Mouse (Mus musculus) liver, embryonic 12.5 days (tissue): ENCODE measurements at regions not wholly inside any gene's neighbourhood (a gene's known extent, or its start where the extent isn't known, plus 50 kb on each side); places are given as distances from the start of the nearest gene placed in this dataset.

Source experiments
- ATAC-seq: fragments of 200-750 bp; cut with Nextera tagmentation; 2 replicates; pipeline ENCODE4 v1.8.0; 2017; ENCODE audit warnings: moderate number of reproducible peaks, mild to moderate bottlenecking, moderate library complexity
- H3K27ac ChIP-seq: fragments of 300-500 bp; sonication (generic); 2 replicates; pipeline ENCODE4 v1.5.1; 2016; ENCODE audit warnings: mild to moderate bottlenecking
- H3K27me3 ChIP-seq: fragments of 300-500 bp; sonication (generic); replicated peaks from 2 replicates; pipeline ENCODE4 v1.6.1; 2016; ENCODE audit warnings: mild to moderate bottlenecking, moderate library complexity
- H3K36me3 ChIP-seq: fragments of 300-500 bp; sonication (generic); 2 replicates; pipeline ENCODE4 v1.6.1; 2016; ENCODE audit warnings: mild to moderate bottlenecking, moderate library complexity
- H3K4me1 ChIP-seq: fragments of 300-500 bp; sonication (generic); 2 replicates; pipeline ENCODE4 v1.6.1; 2016
- H3K4me2 ChIP-seq: fragments of 300-500 bp; sonication (generic); 2 replicates; pipeline ENCODE4 v1.6.1; 2016; ENCODE audit warnings: mild to moderate bottlenecking, moderate library complexity
- H3K4me3 ChIP-seq: fragments of 300-500 bp; sonication (generic); 2 replicates; pipeline ENCODE4 v1.5.1; 2016; ENCODE audit warnings: mild to moderate bottlenecking, moderate library complexity
- H3K9ac ChIP-seq: fragments of 300-500 bp; sonication (generic); 2 replicates; pipeline ENCODE4 v1.6.1; 2016; ENCODE audit warnings: mild to moderate bottlenecking, moderate library complexity
- H3K9me3 ChIP-seq: fragments of 300-500 bp; sonication (generic); replicated peaks from 2 replicates; pipeline ENCODE4 v1.6.1; 2016; ENCODE audit warnings: mild to moderate bottlenecking, moderate library complexity
- WGBS: fragments of 180-500 bp; shearing (Covaris S2); methylation state at CpG from one replicate; pipeline ENCODE4 v1.1.7; 2016; ENCODE audit not compliant: insufficient replicate concordance; 5-methylcytosine and 5-hydroxymethylcytosine counted together

GRCm38 (mm10) chr3:39397255-39397654, 510.5 kb downstream of the Fat4 start:
- Histone ChIP-seq H3K36me3 (no peaks in the 10 kb centered on the region), H3K9ac (no peak overlapping the region), H3K9me3 (no peaks in the 10 kb centered on the region), H3K4me2 (no peak overlapping the region), H3K4me1 (no peaks in the 10 kb centered on the region), H3K27ac (no peak overlapping the region), H3K4me3 (no peak overlapping the region), H3K27me3 (no peaks in the 10 kb centered on the region)
- 53% methylated on average over 3 of the region's 3 CpGs for WGBS
- no peak for ATAC-seq

DNA sequence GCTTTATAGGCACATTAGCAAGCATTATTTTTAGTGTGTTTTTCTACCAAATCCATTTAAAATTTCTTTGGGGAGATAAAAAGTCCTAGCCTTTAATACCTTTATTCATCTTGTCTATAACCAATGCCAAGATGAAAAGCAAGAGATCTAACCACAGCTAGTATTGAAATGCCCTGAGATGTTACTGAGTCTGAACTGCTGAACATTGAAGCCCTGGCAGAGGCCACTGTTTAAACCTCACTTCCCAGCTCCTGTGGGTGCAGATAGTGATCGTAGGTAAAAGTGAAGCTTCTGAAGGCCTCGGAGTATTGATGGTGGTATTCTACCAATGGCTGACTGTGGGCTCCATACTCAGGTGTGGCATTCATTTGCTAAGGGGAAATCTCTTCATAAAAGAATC, 510.9 kb downstream of the Fat4 start:
- H3K4me1 ChIP-seq, result no peaks in the 10 kb centered on the region
- no peak for ATAC-seq
- no peaks in the 10 kb centered on the region for H3K36me3 ChIP-seq
- H3K9ac ChIP-seq, result no peak overlapping the region
- WGBS, result 82% methylated on average over 2 of the region's 2 CpGs
- no peak overlapping the region for H3K4me2 ChIP-seq
- H3K4me3 ChIP-seq, result no peak overlapping the region
- no peaks in the 10 kb centered on the region for H3K27me3 ChIP-seq
- no peak overlapping the region for H3K27ac ChIP-seq
- H3K9me3 ChIP-seq, result no peaks in the 10 kb centered on the region

- Histone ChIP-seq H3K4me1 (no peaks in the 10 kb centered on the region), H3K9me3 (no peaks in the 10 kb centered on the region), H3K27me3 (no peaks in the 10 kb centered on the region), H3K4me3 (no peak overlapping the region), H3K9ac (no peak overlapping the region), H3K27ac (no peak overlapping the region), H3K36me3 (no peaks in the 10 kb centered on the region), H3K4me2 (no peak overlapping the region)
- 61% methylated on average over 5 of the region's 5 CpGs for WGBS
- no peak for ATAC-seq
Measured at GRCm38 (mm10) chr3:39424778-39425642, 538.3 kb downstream of the Fat4 start.

DNA sequence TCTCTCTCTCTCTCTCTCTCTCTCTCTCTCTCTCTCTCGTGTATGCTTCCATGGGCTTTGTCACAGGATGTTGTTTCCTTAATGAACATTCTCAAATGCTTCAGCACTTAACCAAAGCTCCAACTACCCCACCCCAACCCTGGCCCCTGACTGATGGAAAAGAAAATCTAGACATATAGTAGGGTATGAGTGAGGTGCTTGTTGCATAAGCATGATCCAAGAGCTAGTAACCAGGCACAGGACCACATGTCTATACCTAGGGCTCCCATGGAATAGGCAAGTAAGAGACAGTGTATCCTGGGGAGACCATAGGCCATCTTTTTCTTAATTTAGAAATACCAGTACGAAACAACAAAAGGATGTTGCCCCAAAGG, 538.9 kb downstream of the Fat4 start:
- 37% methylated on average over 2 of the region's 2 CpGs for WGBS
- Histone ChIP-seq H3K9me3 (no peaks in the 10 kb centered on the region), H3K4me1 (no peaks in the 10 kb centered on the region), H3K4me3 (no peak overlapping the region), H3K27ac (no peak overlapping the region), H3K27me3 (no peaks in the 10 kb centered on the region), H3K36me3 (no peaks in the 10 kb centered on the region), H3K9ac (no peak overlapping the region), H3K4me2 (no peak overlapping the region)
- no peak for ATAC-seq

DNA sequence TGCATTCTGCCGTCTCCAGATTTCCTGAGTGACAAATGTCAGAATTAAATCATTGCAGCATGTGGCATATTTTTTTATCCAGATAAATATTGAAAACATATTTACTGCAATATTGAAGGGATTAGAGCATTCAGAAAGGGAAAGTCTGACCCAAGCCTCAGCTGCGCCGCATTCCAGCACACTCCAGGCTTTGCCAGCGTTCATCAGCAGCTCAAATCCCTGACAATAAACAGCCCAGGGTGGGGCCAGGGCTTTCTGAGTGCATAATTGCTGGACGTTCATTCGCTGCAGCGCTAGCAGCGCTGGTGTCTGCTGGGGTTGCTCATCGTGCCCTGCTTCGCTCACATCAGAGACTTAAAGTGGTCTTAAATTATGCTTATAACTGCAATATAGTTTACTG, 556.6 kb downstream of the Fat4 start:
- Histone ChIP-seq H3K9ac (no peak overlapping the region), H3K4me2 (no peak overlapping the region), H3K4me3 (no peak overlapping the region), H3K4me1 (no peaks in the 10 kb centered on the region), H3K27me3 (no peaks in the 10 kb centered on the region), H3K9me3 (no peaks in the 10 kb centered on the region), H3K36me3 (no peaks in the 10 kb centered on the region), H3K27ac (no peak overlapping the region)
- ATAC-seq, result no peak
- WGBS, result 79% methylated on average over 10 of the region's 10 CpGs

DNA sequence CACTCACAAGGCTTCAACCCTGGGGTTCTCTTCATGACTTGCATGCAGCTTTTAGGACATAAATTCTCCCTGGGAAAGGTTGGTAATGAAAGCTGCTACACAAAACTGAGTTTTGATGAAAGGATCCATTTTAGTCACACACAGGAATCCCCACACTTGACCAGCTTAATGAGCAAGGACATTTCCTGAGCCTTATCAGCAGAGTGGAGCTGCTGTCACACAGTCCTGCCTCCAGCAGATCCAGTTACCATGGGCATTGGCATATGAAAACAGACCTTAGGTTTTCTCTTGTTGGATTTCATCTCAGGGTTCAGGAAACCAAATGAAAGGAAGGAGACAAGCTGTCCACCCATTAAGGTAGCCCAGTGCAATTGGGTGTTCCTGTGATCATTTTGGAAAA, 568.9 kb downstream of the Fat4 start:
- no peak overlapping the region for H3K9ac ChIP-seq
- no peak overlapping the region for H3K27ac ChIP-seq
- no peak overlapping the region for H3K4me2 ChIP-seq
- H3K27me3 ChIP-seq, result no peaks in the 10 kb centered on the region
- H3K9me3 ChIP-seq, result peaks cover 3% of the 10 kb centered on the region; the same call in 1 of the 2 replicates
- H3K36me3 ChIP-seq, result no peaks in the 10 kb centered on the region
- no peak for ATAC-seq
- no peaks in the 10 kb centered on the region for H3K4me1 ChIP-seq
- no peak overlapping the region for H3K4me3 ChIP-seq

- whole genome bisulfite sequencing, result 69% methylated on average over 14 of the region's 14 CpGs
- no peak for ATAC-seq
Measured at GRCm38 (mm10) chr3:39460183-39460888, 573.6 kb downstream of the Fat4 start.

GRCm38 (mm10) chr3:39461561-39461960, 574.8 kb downstream of the Fat4 start:
- Histone ChIP-seq H3K9me3 (peaks cover 3% of the 10 kb centered on the region; the same call in 1 of the 2 replicates), H3K27me3 (no peaks in the 10 kb centered on the region), H3K4me3 (no peak overlapping the region), H3K4me1 (no peaks in the 10 kb centered on the region), H3K9ac (no peak overlapping the region), H3K36me3 (no peaks in the 10 kb centered on the region), H3K4me2 (no peak overlapping the region), H3K27ac (no peak overlapping the region)
- WGBS, result 70% methylated on average over 4 of the region's 4 CpGs
- no peak for ATAC-seq

More at GRCm38 (mm10) chr3:39460183-39460888, 573.6 kb downstream of the Fat4 start:
- H3K27ac ChIP-seq, result no peak overlapping the region
- H3K4me1 ChIP-seq, result no peaks in the 10 kb centered on the region
- no peak overlapping the region for H3K9ac ChIP-seq
- H3K36me3 ChIP-seq, result no peaks in the 10 kb centered on the region
- H3K27me3 ChIP-seq, result no peaks in the 10 kb centered on the region
- H3K9me3 ChIP-seq, result peaks cover 3% of the 10 kb centered on the region; the same call in 1 of the 2 replicates
- no peak overlapping the region for H3K4me2 ChIP-seq
- H3K4me3 ChIP-seq, result no peak overlapping the region

- no peaks in the 10 kb centered on the region for H3K9me3 ChIP-seq
- no peaks in the 10 kb centered on the region for H3K4me1 ChIP-seq
- no peaks in the 10 kb centered on the region for H3K27me3 ChIP-seq
- H3K9ac ChIP-seq, result no peak overlapping the region
- H3K36me3 ChIP-seq, result no peaks in the 10 kb centered on the region
- 62% methylated on average over 3 of the region's 3 CpGs for WGBS
- no peak for ATAC-seq
- no peak overlapping the region for H3K4me2 ChIP-seq
- H3K4me3 ChIP-seq, result no peak overlapping the region
- H3K27ac ChIP-seq, result no peak overlapping the region
Measured at GRCm38 (mm10) chr3:39465811-39466210, 579.1 kb downstream of the Fat4 start.

- H3K9ac ChIP-seq, result no peak overlapping the region
- H3K4me1 ChIP-seq, result no peaks in the 10 kb centered on the region
- H3K4me2 ChIP-seq, result no peak overlapping the region
- no peaks in the 10 kb centered on the region for H3K36me3 ChIP-seq
- no peak overlapping the region for H3K27ac ChIP-seq
- no peaks in the 10 kb centered on the region for H3K9me3 ChIP-seq
- H3K27me3 ChIP-seq, result no peaks in the 10 kb centered on the region
- no peak overlapping the region for H3K4me3 ChIP-seq
- WGBS, result 69% methylated on average over 7 of the region's 7 CpGs
- ATAC-seq, result no peak
Measured at GRCm38 (mm10) chr3:39489392-39489791, 602.7 kb downstream of the Fat4 start.

GRCm38 (mm10) chr3:39494363-39494762, 607.6 kb downstream of the Fat4 start:
- Histone ChIP-seq H3K27me3 (no peaks in the 10 kb centered on the region), H3K27ac (no peak overlapping the region), H3K4me2 (no peak overlapping the region), H3K4me1 (no peaks in the 10 kb centered on the region), H3K4me3 (no peak overlapping the region), H3K9ac (no peak overlapping the region), H3K9me3 (no peaks in the 10 kb centered on the region), H3K36me3 (no peaks in the 10 kb centered on the region)
- ATAC-seq, result no peak
- WGBS, result 66% methylated on average over 3 of the region's 3 CpGs

DNA sequence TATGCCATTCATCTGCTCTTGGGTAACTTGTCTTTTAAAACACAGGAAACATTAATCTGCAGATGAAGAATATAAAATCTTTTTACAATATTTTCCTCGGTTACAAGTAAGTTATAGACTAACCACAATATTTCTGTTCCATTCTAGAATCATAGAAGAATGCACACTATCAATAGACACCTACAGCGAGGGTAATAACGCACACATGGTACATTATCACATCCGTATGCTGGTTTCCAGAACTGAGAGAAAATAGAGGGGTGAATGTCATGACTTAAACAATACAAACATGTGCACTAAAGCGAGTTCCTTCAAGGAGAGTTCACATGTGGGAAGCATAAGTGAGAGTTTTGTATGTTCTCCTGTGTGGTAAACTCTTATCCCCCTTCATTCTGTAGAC, 641.3 kb downstream of the Fat4 start:
- 74% methylated on average over 5 of the region's 5 CpGs for WGBS
- Histone ChIP-seq H3K9ac (no peak overlapping the region), H3K27ac (no peak overlapping the region), H3K36me3 (no peaks in the 10 kb centered on the region), H3K27me3 (no peaks in the 10 kb centered on the region), H3K4me2 (no peak overlapping the region), H3K9me3 (no peaks in the 10 kb centered on the region), H3K4me3 (no peak overlapping the region), H3K4me1 (no peaks in the 10 kb centered on the region)
- no peak for ATAC-seq
